Mouse (Mus musculus): Measurements from ENCODE around the gene March7.

The March7 gene

GRCm38 (mm10) chr2:60285107-60285617, 75.5 kb downstream of the March7 start:
- DNase-seq (ENCODE audit: low spot score in 2 of 2): no peak

GRCm38 (mm10) chr2:60288606-60289005, 78.9 kb downstream of the March7 start:
- no peak for DNase-seq (ENCODE audit: low spot score in 2 of 2)

GRCm38 (mm10) chr2:60289451-60289850, 79.8 kb downstream of the March7 start:
- DNase-seq (ENCODE audit: low spot score in 2 of 2): no peak

GRCm38 (mm10) chr2:60291381-60291780, 81.7 kb downstream of the March7 start:
- no peak for DNase-seq (ENCODE audit: low spot score in 2 of 2)

GRCm38 (mm10) chr2:60298266-60298665, 88.6 kb downstream of the March7 start:
- no peak for DNase-seq (ENCODE audit: low spot score in 2 of 2)

- no peak for DNase-seq (ENCODE audit: low spot score in 2 of 2)
Measured at GRCm38 (mm10) chr2:60299323-60299722, 89.6 kb downstream of the March7 start.
